Mouse (Mus musculus) 416B (cell line): Measurements from ENCODE around the gene Elf5.
A peak's percentile ranks its signal among the peaks of the same experiment; 100 is the strongest.

Experiments used
- DNase-seq: peaks from one replicate; pipeline ENCODE4 v3.0.0; 2011; ENCODE audit warnings: low read depth

Elf5 gene

GRCm38 (mm10) chr2:103411348-103411747, at the start of gene Elf5:
Gene Elf5 (plus strand): TSS chr2:103411688.
- peak; percentile 6 for DNase-seq

- no peak for DNase-seq
These were observed 38.9 kb upstream of the Elf5 start for GRCm38 (mm10) chr2:103372541-103372940.

DNA sequence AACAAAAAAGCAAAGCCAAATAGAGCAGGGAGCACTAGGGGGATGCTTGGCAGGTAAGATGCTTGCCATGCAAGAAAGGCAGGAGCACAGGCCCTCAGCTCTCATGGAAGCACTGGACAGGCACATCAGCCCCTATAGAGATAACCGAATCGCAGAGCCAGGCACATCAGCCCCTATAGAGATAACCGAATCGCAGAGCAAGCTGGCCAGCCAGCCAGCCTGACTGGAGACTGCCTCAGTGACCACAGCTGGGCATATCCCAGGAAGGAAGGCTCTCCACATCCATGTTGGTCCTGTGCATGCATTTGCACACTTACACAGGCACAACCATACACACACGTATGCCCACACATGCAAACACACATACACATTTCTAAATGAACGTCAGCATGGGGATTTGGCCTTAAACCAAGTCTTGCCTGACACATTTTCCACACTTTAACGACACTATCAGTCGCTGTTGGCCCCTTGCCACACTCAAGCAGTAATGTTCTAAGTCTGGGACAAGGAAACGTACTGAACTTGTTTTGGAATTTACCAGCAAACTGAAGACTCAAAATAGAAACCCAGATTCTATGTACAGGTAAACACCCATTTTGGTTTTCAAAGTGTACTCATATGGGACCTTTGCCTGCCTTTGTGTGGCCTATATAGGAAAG, 31.9 kb upstream of the Elf5 start:
- no peak for DNase-seq

GRCm38 (mm10) chr2:103382174-103382573, 29.3 kb upstream of the Elf5 start:
- DNase-seq = no peak

- no peak for DNase-seq
These were observed 23.6 kb upstream of the Elf5 start for GRCm38 (mm10) chr2:103387881-103388280.

DNA sequence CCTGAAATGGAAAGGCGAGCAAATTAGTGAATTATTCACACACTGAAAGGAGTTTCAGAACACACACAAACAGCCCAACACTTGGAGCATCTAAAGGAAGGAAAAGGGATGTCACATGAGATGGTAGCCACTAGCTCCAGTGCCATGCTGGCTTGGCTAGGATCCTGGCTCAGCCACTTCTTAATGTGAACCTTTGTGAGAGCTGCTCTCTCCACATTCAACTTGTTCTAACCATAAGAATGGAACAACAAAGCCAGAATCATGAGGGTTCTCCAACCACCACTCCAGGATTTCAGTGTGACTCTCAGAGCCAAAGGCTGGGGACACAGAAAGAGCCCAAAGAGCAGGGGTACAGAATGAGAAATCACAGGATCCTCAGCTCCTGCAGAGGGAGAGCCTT, 23.2 kb upstream of the Elf5 start:
- no peak for DNase-seq

DNA sequence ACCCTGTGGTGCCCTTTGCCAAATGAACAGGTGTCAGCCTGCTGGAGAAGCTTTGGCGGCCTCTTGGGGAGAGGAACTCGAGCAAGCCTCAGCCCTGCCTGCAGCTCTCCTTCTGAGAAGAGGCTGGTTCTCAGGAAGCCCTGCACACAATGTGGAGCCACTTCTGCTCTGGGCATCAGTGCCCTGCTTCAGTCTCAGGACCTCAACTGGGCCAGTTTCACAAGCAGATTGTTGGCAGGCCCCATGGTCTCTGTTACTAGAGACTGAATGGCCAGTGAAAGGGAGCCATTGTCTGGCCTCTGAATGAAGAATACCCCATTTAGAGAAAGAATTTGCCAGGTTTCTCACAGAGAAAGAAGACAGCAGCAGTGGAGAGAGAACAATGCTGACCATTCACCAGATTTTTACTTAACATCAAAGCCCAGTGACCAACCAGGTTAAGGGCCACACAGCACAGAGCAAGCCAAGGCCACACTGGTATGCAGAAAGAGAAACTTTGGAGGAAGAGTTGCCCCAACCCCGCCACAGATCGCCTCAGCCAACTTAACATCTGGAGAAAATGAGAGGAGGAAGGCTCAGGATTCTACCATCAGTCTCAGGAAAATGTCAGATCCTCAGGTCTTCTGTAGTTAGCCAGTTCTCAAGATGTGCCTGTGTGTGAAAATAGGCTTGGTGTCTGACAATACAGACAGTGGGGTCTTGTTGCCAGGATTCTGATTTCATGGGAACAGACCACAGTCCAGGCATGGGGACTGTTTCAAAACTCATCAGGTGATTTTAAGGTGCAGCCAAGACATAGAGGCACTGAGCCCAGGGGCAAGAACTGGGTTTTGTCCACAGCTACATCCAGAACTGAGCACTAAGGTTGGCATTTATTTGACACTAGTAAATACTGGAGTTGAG, 21.2 kb upstream of the Elf5 start:
- DNase-seq = no peak

GRCm38 (mm10) chr2:103391626-103392025, 19.9 kb upstream of the Elf5 start:
- no peak for DNase-seq

- DNase-seq = no peak
These were observed 13.4 kb upstream of the Elf5 start for GRCm38 (mm10) chr2:103398110-103398509.

- no peak for DNase-seq
These were observed 10.8 kb upstream of the Elf5 start for GRCm38 (mm10) chr2:103400691-103401090.

DNA sequence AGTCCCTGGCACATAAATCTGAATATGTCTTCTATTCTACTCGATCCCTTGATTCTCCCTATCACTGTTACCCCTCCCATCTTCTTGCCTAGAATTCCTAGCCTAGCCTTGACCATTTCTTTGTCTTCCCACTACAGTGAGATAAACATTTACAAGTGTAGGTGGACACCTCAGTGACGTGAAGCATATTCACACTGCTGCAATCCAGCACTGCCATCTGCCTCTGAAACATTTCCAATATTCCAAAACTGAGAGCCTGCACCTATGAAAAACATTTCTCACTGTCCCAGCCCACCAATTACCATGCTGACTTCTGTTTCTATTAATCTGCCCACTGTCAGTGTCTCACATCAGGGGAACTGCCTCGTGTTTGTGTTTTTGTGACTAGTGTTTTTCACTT, 5.2 kb upstream of the Elf5 start:
- no peak for DNase-seq

GRCm38 (mm10) chr2:103411816-103412215, 328 bp downstream of the Elf5 start:
- no peak for DNase-seq

- DNase-seq = peak; percentile 46
These were observed 1.9 kb downstream of the Elf5 start for GRCm38 (mm10) chr2:103413381-103413780.

DNA sequence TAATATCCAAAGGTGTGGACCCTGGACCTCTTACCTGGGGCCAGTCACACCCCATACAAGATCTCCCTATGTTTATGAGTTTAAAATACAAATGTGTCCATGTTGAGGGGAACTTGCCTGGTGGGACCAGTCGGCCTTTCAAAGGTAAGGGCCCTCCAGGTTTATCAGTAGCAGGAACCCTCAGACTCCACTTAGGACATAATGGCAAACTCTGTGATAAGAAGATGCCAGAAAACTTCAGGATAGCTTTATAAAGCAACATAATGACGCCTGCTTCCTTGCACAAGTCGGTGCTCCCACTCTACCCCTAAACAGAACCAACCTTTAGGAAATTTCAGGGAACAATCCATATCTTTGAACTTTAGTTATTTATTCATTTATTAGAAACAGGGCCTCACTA, 4.3 kb downstream of the Elf5 start:
- no peak for DNase-seq

DNA sequence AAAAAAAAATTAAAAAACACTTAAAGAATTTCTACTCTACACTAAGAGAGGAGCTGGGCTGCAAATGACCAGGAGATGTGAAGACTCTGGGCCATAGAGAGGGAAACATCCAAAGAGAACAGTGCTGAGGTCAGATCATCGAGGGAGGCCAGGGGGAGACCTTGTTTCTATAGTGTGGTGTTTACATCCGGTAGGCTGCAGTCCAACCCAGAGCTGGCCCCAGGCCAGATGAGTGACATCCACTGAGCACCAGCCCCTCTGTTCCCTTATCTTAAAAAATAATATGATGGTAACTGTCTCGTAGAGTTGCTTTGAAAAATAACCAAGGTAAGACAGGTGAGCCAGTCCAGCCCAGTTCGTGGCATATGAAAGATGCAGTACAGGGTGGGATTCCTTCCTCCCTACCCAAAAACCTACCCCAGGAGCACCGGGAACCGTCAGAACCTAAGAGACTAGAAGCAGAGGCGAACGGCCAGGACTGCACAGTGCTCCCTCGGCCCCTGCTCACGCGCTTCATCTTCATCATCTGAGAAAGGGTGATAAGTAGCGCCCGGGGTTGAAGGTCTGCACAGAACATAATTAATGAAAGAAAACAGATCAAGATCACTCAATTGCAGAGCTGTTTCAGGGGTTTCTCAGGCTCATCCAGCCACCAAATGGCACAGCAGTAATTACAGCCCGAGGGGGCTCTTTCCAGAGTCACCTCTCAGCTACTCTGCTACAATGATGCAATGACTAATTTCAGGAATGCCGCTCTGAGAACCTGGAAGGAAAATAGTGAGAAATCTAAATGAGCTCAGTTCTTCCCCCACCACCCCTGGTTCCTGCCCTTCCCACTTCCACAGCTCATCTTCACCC, 9.4 kb downstream of the Elf5 start:
- DNase-seq = peak; percentile 23

- no peak for DNase-seq
These were observed 12.4 kb downstream of the Elf5 start for GRCm38 (mm10) chr2:103423884-103424283.

- DNase-seq = peak; percentile 41
These were observed 13.0 kb downstream of the Elf5 start for GRCm38 (mm10) chr2:103424349-103425026.

- no peak for DNase-seq
These were observed 14.1 kb downstream of the Elf5 start for GRCm38 (mm10) chr2:103425456-103426063.

DNA sequence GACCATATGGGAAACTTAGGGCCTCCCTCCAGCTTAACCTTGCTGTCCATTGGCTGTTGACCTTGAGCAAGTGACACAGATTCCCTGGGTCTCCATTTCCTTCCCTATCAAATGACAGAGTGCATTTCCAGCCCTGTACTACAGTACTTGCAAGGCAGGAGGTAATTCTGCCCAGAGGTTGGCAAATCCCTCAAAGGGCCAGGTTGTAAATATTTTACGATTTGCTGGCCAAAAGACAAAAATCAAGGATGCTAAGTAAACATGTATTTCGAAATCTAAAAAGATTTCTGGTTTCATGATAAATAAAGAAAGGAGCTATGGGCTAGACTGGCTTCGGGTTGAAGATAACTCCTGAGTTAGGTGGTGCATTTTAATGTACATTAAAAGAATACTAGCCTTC, 16.9 kb downstream of the Elf5 start:
- no peak for DNase-seq

DNA sequence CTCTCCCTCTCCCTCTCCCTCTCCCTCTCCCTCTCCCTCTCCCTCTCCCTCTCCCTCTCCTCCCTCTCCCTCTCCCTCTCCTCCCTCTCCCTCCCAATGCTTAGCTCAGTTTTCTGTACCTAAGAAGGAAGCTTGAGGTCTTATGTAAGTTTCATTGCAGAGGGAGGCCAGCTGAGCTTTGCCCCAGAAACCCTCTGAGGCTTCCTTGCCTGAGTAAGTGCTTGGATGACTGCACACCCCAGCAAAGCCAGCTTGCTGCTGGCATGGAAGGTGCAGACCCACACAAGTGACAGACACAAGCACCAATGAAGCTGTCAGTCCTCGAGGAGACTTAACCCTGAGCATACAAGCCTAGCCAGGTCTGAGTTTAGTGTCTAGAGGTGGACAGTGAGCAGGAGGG, 19.2 kb downstream of the Elf5 start:
- DNase-seq = no peak

GRCm38 (mm10) chr2:103432695-103433275, 21.3 kb downstream of the Elf5 start:
- DNase-seq = no peak
